Mouse (Mus musculus) gastrocnemius, postnatal 10 days (tissue): ENCODE measurements around the gene Rprd2. TPM values are rescaled to one million over a fixed set of nuclear protein-coding genes. Genes with fewer than 3 reads are reported as not detected.
"Not testable (repeated sequence)": the region's sequence is repeated elsewhere in the genome, so short reads cannot be mapped to it uniquely, and the experiment has no call there.

Experiments used
- DNase-seq: peaks from one replicate; pipeline ENCODE4 v3.0.0; 2021; ENCODE audit warnings: mixed read lengths
- total RNA-seq, 2 experiments: library from RNA; stranded (reverse); gene quantifications; 2 replicates each; pipeline ENCODE4 v1.2.3; 2021

The Rprd2 gene
- total RNA-seq, 2 experiments from 2014 or later = 32.2 to 41.1 TPM

DNA sequence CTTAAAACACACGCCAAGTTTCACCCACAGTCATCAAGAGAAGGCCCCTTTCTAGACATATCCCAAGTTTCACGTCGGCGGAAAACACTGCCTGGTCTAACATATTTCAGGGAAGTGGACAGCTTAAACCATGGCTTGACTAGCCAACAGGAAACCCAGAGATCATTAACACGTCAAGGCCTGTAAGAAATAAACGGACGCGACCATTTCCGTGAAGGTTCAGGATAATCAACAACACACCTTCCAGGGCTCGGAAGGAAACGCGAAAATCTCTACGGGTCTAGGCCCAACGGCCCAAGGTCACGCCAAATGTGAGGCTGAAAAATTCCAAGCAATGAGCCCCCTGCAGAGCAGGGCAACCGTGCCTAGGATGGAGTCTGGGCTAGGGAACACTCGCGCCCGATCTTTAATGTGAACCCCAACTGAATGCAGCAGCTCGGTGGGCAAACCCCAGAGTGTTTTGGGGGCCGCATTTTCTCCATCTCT, 594 bp downstream of the Rprd2 start:
- DNase-seq = peak; percentile 31

DNA sequence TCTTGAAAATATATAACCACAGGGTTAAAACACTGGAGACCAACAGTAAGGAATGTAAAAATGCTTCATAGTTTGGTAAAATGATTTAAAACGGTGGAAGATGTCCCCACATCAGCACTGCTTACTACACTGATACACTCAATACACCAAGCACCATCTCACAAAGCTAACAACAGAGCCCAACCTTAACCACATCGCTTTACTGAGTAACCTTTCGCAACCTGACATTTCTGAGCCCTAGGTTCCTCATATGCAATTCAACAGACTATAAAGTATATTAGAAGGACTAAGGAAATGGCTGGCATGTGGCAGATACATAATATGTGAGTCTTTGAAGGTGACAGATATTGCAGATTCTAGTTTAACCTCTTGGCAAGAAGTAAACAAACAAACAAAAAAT, 2.0 kb downstream of the Rprd2 start:
- DNase-seq = no peak

GRCm38 (mm10) chr3:95808384-95808783, 10.3 kb downstream of the Rprd2 start:
- DNase-seq = no peak

- not testable (repeated sequence) for DNase-seq
Observed at GRCm38 (mm10) chr3:95807630-95808029, 11.0 kb downstream of the Rprd2 start.

DNA sequence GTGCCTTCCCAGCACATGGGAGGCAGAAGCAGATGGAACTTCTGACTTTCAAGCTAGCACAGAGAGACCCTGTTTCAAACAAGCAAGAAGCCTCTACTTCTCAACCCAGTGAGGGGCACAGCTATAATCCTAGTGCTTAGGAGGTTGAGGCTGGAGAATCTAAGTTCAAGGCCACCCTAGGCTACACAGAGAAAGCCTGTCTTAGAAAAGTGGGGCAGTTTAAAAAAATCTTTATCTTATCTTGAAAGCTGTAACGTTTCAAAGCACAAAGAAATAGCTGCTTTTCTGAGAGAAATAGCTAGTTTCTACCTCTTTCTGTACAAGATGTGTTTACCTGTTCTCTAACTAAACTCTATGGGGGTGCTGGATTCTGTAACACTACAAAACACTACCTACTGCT, 12.0 kb downstream of the Rprd2 start:
- DNase-seq = no peak

DNA sequence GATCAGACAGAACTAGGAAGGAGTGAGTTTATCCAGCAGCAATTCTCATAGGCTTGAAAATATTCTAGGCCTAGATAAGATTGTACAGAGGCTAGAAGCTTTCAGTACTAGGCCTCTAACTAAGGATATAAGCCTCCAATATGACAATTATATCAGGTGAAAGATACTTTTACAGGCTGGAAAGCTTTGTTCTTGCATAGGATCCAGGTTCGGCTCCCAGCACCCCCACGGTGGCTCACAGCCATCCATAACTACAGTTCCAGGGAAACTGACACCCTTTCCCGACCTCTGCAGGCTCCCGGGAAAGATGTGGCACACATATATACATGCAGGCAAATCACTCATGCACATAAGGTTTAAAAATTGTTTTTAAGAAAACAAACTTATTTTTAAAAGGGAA, 14.8 kb downstream of the Rprd2 start:
- no peak for DNase-seq

DNA sequence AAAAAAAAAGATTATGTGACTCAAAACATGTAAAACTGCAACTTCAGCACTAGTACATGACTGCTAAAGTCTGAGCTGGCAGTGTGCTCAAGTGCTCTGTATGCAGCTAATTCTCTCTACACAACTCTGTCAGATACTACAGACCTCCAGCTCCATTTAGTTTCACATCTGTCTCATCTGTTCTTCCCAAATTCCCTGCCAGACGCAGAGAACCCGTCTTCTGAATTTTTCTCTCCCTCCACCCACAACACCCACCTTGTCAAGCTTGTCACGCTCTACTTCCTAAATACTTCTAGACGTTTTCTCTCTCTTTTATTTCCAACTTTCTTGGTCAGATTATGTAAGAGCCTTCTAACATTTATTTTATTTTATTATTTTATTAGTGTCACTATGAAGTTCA, 19.9 kb downstream of the Rprd2 start:
- no peak for DNase-seq

DNA sequence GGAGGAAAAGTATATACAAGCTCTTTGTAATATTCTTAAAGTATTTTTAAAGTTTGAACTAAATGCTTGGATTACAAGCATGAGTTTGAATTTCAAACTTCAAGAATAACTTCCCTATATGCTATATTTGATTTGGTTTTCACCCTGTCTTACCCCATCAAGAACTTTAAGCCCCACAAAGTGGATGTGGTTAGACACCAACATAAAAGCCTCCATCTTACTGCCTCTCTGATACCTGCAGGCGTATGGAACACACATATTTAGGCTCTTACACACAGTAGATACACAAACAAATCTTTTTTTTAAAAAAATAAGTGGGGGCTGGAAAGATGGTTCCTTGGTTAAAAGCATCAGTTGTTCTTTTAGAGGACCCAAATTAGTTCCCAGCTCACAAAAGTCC, 24.4 kb downstream of the Rprd2 start:
- no peak for DNase-seq

DNA sequence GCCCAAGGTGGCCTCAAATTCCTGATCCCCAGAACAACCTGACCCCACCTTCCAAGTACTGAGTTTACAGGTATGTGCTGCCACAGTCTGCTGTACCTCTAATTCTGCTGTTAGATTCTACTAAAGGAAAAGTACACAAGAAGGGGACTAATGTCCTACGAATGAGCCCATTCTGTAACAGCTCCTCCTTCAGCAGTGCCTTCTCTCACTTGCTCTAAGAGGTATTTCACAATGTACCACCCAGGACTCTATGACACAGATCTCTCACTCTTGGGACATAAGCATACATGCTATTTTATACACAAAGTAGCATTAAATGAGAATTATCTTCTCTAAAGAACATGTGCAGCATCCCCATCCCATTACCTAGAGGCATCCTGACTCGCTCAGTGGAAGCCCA, 25.0 kb downstream of the Rprd2 start:
- no peak for DNase-seq

DNA sequence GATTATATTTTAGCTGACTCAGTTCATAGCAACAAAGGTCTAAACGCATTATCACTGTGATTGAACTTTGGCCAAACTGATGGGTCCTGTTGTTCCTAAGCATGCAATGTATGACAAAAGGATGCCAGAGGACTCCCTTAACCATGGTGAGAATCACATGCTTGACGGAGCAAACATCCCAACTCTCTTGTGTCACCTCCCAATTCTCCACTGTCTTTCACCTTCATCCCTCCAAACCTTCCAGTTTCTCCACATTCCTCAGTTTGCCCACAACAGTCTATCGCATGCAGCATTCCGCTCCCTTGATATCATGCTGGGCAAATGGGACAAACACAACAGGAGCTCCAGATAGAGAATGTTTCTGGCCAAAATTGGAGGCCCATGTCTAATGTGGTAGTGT, 33.2 kb downstream of the Rprd2 start:
- no peak for DNase-seq

DNA sequence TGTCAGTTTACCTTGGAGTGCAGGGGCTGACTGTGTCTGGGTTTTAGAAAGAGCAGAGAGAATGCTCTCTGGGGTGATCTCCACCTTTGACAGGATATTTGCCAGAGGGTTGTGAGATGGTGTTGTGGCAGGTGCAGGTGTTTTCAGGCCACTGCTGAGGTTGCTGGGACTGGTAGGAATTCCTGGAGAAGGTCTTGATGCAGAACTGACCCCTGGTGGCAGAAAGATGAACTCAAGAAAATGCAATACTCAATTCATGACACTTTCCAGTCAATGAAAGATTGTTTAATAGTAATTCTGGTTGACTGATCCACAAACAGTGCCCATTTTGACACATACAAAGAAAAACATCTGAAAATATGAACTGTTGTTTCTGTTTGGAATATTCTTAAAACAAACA, 46.7 kb downstream of the Rprd2 start:
- DNase-seq = peak; percentile 12

DNA sequence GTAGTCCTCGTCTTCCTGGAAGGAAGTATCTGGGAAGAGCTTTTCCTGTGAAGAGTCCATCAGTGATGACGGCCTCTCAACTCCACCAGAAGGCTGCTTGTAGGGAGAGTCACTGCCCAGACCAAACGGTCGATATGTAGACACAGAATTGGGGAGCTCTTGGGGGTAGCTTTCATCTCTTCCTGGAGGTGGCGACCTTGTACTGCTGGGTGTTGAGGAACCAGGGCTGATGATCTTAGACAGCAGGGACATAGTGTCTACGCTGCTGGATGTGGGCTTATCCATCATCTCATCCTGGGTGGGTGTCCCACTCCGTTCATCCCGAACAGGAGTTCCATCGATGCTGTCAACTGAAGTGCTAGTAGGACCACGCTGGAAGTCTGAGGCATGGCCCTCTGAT, 53.1 kb downstream of the Rprd2 start:
- DNase-seq = no peak

DNA sequence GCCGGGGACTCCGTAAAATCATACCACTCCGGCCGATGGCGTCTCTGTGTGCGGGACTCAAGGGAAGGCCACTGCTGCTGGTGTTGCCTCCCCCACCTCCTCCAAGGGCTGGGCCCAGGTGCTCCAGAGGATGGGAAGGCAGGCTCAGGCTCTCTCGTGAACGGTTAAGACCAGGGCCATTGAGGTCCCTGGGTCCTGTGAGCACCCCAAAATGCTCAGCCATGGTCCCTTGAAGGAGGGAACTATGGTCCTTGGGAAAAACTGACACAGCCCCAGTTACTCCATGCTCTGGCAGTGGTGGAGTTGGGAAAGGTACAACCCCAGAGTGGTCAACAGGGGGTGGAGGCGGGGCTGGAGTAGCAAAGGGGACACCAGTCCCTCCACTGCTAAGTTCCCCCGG, 54.9 kb downstream of the Rprd2 start:
- no peak for DNase-seq

DNA sequence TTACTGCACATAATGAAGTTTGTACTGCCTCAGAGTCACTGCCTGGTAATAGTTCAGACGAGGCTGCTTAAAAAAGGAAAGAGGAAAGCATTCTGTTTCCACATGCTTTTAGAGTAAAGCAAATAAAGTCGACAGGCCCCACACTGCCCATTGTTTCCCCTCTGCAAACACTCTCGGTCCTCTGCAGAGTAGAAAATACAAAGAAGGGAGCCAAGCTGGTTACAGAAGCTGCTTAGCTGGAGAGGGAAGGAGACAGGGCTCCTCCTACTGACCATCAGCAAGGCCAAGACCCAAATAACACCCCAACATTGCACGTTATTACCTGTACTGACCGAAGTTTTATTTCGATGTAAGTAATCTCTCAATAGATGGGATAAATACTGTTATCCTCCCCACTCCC, 55.7 kb downstream of the Rprd2 start:
- DNase-seq = no peak

DNA sequence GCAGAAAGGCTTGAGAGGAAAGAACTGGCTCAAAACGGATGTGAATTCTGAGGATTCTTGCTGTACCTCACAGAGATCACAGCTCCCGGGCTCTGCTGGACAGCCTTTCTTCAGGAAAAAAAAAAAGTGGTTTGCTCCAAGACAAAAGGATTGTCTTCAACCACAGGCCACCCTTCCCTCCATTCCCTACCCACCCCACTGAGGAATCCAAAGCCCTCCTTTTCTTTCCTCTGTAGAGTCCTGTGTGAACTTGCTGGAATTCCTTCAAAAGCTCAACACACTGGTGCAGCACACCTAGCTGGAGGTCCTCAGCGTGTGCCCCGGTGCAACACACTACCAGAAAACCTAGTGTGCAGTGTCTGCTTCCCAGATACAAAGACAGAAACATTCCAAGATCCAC, 56.9 kb downstream of the Rprd2 start:
- no peak for DNase-seq

DNA sequence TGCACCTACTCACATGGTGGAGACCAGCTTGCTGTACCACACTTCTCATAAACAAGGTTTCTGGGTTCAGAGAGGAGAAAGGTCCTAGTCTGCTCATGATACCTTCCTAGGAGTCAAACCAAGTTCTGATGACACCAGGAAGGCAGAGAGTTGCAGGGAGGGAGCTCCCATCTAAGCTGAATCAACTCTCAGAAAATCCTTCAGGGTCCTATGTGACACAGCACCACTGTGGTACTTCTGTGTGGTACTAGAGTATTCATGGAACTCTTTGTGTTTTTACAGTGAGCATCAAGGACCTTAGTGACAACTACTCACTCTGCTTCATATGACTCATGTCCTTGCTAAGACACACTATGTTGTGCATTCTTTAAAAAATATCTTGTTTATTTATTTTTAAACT, 58.0 kb downstream of the Rprd2 start:
- DNase-seq = no peak

- no peak for DNase-seq
Observed at GRCm38 (mm10) chr3:95760106-95760505, 58.6 kb downstream of the Rprd2 start, which contains the start of gene Tars2. Gene Tars2 (minus strand): TSS chr3:95760206.

DNA sequence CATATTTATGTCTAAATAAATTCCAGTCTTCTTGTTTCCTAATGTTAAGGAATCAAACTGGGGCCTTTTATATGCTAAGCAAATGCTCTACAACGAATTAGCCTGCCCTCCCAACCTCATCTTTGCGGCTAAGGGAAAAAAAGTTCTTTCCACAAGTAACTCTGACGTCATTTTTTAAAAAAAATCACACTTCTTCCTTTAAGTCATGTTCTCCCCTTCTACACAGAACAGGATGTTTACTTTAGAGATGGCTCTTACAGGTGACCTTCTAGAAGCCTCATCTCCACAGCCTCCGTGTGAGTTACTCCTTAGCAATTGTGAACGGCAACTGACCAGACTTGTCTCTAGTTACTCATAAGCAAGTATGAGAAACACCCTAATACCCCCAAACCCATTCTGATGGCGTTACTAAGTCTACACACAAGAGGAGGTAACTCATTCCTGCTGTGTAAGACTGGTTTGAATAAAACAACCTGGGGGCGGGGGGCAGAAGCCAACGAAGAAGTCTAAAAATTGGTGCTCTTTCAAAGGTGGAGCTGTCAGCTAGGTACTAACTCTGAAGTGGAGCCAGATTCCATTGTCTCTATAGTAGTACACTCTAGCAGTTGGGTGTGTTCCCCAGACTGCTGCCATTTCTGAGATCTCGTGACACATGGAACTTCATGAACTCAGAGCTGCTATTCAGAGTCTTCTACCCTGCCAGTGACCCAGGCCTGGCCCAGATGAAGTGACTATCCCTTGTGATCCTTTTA, 60.0 kb downstream of the Rprd2 start:
- DNase-seq = no peak

DNA sequence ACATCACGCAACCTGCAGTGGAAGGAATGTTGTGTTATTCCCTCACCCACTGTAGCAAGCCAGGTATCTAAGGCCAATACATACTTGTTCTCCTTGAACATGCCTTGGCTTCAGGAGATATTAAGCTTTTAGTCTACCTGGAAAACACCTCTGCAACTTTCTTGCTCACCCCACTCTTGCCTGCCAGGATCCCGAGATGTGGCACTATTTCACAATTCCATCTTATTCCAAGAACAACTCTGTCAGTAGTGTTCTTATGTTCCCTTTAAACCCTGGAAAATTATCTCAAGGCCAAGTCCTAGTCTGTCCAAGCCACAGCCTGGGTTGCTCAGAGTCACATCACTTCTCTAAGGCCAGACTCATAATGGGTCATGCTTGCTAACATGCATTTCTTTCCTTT, 61.9 kb downstream of the Rprd2 start:
- DNase-seq = no peak

DNA sequence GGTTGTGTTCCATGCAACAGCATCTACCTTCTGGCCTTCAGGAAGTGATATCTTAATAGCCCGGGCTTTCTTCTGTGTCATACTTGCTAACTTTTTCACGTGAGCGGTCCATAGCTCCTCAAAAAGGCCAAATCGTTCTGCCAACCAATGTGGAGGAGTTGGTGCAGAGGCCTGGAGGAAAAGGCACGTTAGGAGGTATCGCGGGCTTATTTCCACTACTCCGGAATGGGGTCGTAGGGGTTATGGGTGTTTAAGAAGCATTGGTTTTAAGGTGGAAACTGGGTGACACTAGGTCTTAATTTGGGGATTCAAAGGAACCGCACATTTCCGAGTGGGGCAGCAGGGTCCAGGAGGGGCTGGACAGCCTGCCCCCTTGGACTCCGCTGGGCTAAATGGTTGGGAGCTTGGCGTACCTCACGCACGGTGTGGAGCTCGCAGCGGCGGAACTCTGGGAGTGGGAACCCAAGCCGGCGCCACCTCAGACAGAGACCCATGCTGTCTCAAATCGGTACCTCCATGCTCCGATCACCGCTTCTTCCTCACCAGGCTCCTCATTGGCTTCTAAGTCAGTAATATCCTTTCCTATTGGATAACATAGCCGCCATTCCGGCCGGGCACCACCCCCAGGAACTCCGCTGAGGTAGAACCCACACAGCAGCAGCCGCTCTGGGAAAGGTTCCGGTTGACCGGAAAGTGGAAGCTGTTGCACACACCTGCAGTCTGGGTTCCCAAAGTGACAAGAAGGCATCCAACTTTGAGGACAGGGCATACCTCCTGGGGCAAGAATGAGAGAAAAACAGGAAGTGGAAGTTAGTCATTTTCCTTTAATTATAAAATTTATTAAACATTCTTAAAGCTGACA, 64.1 kb downstream of the Rprd2 start:
- peak; percentile 88 for DNase-seq

DNA sequence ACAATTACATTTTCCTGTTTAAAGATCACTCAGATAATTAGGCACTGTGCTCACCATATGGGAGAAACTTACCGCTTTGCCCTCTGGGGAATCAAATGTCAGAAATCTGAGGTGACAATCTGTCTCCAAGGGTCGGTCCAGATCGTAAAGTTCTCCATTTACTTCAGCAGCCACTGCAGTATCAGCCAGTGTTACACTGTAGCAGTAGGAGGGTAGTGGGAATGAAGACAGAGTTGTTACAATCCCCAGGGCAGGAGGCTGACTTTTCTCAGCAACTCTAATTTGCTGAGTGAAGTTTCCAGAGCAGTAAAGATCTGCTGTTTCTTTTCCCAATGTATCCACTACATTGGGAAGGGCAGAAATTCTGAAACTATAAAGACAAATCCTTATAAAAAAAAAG, 65.7 kb downstream of the Rprd2 start:
- no peak for DNase-seq

DNA sequence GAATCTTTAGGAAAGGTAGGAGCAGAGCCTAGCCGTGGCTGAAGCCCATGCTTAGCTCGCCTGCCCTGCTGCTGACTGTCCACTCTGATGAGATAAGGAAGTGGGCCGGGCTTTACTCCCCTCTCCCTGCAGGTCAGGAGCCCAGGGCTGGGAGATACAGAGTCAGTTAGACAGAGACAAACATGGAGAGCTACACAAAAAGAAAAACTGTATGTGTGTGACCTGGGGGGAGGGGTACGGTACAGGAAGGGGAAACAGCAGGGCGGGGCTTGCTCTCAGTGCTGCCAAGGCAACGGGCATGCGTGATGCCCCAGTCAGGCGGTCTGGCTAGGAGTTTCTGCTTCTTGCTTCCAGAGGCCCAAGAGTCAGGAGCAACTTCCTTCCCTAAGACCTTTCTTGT, 78.3 kb downstream of the Rprd2 start:
- no peak for DNase-seq

DNA sequence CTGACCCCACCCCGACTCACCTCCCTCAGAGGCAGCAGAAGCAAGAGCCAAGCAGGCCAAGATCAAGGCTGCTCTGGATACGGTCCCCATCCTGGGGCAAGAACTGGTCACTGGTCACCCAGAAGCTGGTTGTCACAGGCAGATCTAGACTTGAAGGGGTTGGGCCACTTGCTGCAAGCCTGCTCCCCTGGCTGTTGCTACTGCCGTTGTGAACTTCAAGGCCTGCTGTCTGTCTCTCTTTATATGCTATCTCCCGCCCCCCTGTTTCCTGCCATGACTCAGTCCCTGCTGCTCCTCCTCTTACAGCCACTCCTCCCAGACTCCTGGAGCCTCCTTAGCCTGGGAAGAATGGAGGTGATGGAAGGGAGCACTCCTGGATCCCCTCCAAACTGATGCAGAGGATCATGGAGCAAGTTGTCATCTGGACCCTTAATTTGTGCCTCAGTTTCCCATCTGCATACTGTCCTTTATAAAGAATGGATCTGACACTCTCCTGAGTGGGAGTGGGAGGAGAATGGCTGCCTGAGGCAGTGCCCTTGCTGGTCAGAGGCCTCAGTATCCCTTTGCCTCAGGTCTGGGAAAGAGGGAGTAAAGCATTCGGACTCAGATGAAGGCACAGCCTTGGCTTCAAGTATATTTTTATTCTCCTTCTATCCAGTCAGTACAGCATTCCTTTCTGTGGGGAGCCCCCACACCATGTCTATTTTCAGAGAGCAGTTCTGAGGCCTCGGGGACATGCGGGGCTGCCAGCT, 79.1 kb downstream of the Rprd2 start, which contains the start of gene Ecm1:
Gene Ecm1 (minus strand): TSS at position 217 of the 752 bp plus-strand sequence.
- DNase-seq = no peak
